Mouse (Mus musculus): ENCODE measurements at regions not wholly inside any gene's neighbourhood (a gene's known extent, or its start where the extent isn't known, plus 50 kb on each side); places are given as distances from the start of the nearest gene placed in this dataset.
A peak's percentile ranks its signal among the peaks of the same experiment; 100 is the strongest.

DNA sequence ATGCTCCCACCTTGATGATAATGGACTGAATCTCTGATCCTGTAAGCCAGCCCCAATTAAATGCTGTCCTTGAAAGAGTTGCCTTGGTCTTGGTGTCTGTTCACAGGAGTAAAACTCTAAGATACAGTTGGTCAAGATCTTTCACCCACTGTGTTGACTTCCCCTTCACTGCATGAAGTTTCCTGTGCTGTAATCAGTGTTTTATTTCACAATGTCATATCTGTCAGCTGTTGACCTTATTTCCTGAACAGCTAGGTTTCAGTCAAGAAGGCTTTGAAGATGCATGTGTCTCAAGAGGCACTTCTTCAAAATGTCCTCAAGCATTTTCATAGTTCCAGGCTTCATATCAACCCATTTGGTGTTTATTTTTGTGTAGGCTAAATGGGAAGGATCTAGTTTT lies 597.3 kb upstream of the Fam92a start:
- peak; percentile 2 for DNase-seq

DNA sequence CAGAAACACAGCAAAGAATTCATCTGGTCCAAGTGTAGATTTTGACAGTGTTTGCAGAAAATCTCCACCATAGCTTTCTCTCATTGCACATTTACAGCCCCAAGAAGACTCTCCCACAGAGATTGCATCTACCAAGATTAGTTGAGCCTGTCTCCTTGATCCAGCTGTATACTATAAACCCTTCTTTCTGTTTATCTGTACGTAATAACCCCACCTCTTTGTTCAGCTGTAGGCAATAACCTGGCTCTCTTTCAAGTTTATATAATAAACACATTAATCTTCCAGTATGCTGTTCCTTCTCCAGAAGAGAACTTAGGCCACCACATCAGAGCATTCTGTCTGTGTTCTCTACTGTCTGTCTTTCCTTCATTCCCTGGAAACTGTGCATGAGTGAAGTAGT lies 594.9 kb upstream of the Fam92a start:
- no peak for DNase-seq

DNA sequence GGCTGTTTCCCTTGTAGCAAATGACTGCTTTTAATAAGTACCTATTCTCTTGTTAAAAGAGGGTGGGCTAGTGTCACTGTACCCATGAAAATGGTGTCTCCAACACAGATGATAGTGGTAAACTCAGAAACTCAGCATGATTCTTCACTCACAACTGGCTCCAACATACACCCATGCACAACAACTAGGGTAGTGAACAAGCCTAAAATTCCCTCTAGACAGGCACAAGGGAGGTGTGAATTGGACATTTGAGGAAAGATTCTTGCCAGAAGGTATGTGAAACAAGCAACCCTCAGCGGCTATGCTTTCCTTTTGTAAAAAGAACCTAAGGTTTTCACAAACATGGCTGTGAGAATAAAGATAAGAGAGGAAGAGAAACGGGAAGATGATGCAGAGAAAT lies 579.0 kb upstream of the Fam92a start:
- DNase-seq = no peak

DNA sequence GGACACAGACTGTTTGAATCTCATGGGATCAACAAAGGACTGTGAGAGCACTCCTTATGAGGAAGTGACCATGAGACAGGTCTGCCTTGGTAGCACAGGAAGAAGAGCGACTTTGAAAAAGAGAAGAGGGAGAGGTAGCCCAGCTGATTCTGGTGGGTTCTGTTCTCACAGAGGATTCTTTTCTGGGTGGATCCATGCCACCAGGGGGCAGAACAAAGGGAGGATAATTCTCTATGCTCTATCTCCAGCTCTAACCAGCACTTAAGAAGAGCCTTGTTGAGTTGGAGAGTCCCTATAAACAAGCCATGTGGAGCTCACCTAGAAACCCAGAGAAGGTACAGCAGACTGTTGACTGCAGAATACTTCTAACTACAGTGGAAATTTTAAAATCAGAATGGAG lies 578.1 kb upstream of the Fam92a start:
- DNase-seq = no peak

DNA sequence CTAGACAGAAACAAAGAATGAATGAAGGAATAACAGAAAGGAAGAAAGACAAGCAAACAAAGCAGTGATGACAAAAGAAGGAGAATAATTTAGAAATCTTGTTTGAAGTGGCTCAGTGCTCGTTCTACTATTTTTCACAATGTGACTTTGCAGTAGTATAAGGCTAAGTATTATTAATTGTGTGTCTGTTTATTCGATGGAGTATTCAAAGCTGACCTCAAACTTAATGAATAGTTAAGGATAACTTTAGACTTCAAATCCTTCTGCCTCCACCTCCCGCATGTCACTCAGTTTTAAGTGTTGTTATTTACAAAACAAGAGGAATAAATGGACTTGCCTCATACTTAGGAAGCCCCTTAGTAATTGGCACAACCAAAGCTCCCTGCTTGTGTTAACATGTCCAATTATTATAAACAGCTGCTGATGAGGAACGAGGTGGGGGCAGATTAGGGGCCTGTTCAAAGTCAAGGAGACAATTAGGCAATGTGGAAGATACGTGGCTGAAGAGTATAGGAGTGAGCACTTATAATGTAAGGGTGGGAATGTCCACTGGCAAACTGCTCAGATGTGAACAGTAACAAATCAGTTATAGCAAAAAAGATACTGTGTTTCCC lies 572.0 kb upstream of the Fam92a start:
- no peak for DNase-seq

DNA sequence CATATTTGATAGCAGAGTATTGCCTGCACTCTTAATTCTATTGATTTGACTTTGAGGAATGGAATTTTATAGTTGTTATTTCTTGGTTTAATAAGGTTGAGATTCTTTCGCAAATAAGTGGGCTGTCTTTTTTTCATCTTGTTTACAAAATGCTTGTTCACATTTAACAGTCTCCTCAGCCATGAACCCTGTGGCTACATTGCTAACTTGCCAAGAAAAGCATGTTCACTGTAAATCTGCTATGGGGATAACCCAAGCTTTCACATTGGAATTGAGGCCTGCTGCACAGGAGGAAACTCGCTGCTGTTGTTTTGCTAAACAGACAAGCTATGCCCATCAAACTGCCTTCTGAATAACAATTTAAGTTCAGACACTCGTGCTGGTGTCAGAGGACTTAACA lies 564.6 kb upstream of the Fam92a start:
- no peak for DNase-seq

DNA sequence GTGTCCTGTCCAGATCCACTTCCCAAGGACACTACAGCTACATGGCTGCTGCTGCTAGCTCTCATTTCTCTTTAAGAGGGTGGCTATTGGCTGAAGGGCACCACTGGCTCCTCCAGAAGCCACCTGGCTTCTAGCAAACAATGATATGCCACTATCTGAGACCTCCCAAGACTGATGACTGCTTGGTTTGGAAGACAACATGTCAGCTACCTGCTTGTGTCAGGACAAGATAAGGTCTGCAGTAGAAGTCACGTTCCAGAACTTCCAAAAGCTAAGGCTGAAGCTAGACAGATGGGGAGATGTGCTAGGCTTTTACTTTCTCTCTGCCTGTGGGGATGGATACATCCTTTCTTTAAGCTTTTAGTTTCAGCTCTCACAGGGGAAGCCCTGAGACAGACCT lies 528.4 kb upstream of the Fam92a start:
- DNase-seq = no peak

DNA sequence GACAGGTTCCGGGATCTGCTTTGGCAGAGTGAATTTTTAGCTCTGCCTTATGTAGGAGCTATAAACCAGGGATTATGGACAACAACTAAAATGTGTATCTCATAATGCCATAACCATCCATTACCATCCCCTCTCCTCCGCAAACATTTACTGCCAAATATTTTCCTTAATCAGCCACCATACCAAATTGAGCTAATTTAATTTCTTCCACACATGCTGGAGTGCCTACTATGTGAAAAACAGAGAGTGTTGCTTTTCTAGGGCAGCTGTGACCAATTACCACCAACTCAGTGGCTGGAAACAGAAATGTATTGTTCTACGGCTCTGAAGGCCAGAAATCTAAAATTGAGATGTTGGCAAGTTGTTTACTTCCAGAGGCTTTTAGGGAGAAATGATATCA lies 506.0 kb upstream of the Fam92a start:
- DNase-seq = no peak

DNA sequence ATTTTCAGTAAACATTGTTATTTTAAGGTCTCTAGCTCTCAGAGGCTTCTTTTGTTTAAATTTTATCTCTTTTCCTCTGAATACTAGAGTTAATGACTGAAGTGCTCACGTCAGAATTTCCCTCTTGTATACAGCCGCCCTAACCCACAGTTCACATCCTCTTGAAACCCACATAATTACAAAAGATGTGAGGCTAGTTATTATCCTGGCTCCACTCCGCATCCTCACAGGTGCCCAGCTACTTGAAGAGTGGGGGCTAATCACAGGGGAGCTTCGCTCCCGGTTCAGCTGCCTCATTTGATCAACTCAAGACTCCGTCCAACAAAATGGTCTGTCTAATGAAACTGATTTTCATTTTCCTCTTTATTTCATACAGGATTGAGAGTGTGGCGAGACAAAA lies 499.6 kb upstream of the Fam92a start:
- no peak for DNase-seq

DNA sequence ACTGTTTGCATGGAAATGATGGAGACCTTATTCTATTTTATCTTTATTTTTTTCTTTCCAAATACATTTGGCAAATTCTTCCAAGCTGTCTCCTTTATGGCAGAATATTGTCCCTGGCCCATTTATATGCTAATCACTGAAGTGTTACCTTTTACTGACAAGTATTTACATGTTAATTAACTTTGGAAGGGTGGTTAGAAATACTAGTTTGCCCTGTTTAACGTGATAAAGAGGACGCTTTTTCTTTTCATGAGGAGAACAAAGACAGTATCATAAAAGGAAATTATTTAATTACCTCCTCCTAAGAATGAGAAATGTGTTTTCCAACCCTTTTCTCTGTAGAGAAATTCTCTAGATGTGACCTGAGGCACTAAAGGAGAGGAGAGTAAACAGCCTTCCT lies 491.4 kb upstream of the Fam92a start:
- DNase-seq = no peak

DNA sequence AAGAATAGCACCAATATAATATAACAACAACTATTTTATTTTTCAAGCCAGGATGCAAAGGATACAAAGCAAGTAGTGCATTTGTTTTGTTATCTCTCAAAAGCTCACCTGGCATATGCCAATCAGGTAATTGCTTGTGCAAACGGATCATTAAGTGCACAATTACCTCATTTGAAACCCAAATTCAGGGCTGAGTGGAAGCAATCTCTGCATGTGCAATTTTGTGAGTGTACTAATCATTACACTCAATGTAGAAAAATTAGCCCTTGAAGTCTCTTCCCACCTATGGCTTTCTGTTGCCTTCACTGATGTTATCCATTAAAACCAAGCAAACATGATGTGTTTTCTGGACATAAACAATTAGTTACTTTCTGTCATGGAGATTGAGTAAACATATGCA lies 490.9 kb upstream of the Fam92a start:
- no peak for DNase-seq

DNA sequence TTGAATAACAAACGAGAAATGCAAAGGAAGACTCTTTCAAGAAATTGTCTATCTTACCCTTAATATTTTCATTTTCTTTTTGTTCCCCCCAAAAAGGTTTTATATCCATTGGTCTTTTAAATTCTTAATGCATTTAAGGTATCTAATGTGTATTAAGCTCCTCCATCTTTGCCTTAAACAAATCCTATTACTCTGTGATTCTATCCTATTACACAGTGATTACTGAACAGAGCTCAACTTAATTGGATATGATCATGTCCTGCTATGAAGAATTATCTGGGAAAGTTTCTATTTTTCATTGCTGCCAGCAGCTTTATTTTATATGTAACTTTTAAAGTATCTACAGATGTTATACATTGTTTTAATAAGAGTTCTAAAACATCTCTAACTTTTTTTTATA lies 487.3 kb upstream of the Fam92a start:
- no peak for DNase-seq

DNA sequence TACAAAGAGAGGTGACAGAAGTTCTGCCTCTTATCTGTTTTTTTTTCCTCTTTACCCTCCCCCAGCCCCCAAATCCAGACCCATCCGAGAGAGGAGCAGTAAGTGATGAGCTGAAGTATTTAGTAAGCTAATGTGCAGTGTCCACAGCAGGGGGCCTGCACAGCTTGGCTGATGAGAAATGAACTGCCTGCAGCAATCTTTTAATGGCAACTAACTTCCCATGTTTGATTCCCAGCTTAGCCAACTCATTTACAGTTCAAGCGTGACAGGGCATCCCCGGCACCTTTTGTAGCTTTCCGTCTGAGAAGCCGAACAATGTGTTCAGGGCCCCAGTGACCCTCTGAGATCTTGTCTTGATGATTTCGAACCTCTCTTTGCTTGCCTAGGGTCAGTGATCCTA lies 486.8 kb upstream of the Fam92a start:
- no peak for DNase-seq

DNA sequence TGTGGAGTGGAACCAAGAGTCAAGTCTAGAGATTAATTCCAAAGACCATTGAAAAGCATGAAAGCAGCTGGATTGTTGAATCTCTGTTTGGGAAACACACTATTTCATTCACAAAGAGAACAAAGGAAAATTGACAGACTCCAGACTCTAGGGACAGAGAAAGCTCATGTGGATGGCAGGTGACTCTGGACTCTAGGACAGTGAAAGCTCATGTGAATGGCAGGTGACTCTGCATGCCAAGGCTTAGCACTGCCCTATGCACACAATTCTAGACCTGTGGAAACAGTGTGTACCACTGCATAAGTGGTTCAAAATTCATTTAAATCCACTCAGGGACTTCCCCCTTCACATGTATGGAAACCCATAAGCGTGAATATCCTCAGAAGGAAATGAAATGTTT lies 486.0 kb upstream of the Fam92a start:
- no peak for DNase-seq

DNA sequence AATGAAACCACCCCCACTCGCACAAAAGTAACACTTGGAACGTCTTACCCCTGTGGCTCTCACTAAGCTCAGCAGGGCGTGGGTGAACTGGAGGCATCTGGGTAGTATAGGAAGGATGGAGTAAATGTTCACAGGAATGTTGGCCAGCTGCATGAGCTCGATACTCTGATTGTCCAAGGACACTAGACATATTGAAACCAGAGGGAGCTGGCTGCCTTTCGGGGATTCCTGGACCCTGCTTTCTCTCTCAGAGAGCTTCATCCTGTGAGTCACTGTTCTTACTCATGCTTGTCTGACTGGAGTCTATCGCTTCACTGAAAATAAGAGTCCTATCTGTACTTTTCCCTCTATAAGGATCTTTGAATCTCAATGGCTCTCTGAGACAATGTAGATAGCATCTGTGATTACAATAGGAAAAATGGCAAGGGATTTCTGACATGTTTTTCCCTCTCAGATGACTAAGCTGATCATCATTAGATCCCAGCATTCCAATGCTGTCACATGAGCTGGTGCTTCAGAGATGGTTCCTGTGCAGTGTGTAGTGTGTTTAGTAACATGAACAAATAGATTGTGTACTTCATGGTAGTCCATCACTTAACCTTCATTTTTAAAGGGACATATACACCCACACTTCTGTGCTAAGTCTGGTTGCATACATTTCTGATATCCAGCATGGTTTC lies 485.2 kb upstream of the Fam92a start:
- DNase-seq = peak; percentile 1

DNA sequence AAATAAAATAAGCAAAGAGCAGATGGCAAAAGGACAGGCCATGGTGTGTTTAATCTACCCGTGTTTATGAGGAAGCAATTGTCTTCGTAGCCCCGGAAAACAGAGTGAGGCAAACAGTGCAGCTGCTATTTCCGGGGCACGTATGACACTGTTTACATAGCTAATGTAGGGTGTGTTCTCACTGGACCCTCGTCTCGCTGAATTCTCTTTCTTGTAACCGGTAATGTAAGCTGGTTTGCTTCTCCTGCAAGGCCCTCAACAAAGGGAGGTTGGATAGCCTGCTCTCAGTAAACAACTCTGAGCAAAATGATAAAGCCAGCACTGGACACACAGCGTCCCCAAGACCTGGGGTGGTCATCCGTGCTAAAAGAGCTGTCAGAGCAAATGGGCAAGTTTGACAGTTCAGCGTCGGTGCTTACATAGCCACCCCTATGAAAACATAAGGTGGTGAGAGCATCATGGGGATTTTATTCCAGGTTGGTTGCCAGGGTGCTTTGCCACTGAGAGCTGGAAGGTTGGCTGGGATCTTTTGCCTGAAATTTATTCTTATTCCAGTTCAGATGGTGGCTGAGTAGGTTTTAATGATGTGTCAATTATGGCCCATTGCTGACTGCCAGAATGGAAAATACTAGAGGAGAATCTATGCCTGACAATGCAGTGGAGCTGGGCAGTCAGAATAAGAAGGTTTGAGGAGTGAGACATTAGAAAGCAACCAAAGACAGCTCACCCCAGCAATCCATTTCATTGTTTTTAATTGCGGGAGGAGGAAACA lies 483.8 kb upstream of the Fam92a start:
- peak; percentile 32 for DNase-seq

DNA sequence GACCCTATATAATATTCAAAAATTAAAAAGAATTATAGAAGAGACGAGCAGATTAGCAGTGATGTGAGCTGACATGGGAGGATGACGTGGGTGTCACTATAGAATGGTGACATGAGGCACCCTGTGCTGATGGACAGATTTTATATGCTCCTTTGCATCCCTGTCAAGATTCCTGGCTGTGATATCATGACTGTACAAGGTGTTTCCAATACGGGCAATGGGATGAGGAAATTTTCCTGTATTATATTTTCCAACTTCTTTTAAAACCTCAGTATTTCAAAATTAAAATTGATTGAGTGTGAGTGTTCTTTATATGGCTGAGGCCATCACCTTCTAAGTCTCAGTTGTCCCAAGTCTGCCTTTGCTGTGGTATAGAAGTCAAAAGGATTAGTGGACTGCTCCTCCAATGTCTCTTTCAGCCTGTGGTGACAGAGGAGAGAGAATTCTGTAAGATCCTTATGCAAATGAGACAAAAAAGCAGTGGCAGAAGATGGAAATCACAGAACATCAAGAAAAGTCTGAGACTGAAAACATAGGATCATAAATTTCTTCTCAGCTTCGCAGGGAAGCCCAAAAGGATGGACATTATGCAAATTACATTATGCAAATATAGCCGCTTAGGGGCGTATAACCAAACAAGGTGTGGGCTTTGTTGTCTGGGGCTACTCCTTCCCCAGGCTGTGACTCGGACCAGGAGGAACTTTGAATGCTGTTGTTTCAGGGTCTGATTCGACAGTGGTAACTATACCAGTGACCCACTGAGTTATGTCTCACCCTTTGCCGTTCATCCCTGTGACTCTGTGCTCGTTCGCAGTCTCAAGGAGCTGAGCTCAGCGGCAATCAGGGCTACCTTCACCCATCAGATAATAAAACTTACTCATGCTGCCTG lies 483.0 kb upstream of the Fam92a start:
- no peak for DNase-seq

DNA sequence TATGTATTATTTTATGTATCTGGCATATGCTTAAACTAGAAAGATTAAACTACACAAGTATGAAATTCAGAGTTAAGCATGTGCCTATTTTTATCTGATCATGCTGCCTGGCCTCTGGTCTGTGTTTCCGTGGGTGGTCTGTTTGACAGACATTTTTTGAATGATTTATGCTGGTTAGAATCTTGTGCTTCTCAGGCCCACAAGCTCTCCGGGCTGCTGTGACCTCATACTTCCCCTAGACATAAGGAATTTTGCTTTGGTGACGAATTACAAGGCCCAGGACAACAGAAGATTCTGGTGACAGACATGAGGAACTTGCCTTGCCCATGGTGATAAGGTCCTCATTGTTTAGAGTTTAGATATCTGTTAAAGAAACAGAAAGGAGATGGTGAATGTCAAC lies 475.9 kb upstream of the Fam92a start:
- DNase-seq = no peak

DNA sequence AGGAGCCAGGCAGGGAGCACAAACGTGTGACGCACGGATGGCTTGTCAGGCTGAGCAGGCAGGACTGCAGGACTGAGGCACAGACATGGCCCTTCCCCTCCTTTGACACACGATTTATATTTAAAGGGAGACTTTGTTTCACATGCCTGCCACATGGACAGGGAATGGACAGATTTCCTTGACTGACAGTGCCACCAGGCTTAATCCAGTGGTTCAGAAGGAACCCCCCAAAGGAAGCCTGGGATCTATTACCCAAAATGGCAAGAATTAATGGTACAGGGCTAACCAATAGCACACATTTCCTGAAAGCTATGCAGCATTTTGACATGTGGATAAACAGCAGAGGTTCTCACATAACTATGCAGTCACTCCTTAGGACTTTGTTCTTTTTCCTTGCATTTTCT lies 470.7 kb upstream of the Fam92a start:
- no peak for DNase-seq

DNA sequence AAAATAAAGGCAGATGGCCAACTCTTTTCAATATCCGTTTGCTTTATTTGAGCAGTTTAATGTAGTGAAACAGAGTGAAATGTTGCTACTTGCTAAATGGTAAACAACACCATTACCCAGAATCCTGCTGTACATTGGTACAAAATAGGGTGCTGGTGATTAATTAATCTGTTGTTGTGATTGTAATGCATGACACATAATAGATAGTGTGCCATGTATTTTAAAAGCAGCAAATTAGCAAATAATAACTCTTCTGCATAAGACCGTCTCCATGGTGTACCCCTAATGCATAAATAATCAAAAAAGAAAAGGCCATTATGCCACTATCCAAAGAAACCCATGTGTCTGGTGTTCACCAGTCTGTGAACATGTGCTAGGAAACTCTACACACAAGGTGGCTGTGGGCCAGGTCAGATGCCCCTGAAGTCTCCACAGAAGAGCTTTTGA lies 457.6 kb upstream of the Fam92a start:
- DNase-seq = no peak

DNA sequence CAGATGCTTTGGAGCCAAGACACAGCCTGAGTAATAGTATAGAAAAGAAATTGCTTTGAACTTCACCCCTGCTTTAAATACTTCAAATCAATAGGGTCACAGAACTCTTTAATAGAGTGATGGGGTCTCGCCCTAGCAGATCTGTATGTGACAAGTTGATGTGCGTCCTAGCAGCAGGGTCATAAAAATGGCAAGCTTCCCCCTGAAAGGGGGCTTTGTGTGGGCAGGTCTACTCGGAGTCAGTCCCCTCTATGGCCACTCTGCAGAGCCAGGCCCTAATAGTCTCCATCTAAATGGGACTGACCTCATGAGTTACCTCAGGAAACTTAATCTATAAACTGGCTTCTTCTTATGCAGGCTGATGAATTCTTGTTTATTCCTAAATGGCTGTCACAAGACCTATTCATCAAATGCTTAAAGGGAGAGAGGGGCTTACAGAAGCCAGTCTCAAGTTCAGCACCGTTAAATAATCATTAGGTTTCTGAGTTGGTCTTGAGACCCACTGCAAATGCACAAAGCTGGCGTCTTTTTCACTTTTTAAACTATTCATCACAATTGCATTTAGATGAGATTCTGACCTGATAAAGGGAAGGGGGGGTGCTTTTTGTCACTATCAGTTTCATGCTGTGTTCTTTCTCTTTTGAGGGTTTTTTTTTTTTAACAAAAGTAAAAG lies 457.0 kb upstream of the Fam92a start:
- no peak for DNase-seq

DNA sequence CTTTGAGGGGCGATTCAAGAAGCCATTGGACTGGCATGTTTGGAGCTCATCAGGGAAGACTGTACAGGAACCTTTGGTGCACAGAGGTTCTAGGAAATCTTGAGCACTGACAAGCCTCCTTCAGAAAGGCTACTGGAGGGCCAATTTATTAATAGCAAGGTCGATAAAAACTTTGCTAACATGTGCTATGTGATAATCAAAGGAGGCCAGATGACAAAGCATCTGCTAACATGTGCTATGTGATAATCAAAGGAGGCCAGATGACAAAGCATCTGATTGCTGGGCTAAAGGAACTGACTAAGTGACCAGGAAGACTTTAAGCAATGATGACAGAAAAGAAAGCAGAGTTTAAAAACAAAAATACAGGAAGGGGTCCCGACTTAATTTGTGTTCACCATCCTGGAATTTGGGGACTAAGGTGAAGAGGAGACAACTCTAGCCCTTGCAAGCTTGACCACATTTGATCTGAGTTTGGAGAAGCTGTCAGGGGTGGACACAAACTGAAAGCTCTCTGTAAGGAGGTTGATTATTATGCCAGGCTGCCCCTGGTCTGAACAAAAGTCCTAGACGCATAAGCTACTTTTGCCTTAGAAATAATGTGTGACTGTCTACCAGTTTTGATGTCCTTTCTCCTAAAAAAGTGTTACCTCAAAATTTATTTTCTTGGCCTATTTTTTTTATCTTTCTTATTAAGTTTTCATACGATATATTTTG lies 455.5 kb upstream of the Fam92a start:
- DNase-seq = no peak
